Mouse (Mus musculus): ENCODE results near the gene Acox1.
A peak's percentile ranks its signal among the peaks of the same experiment; 100 is the strongest.

The Acox1 gene

DNA sequence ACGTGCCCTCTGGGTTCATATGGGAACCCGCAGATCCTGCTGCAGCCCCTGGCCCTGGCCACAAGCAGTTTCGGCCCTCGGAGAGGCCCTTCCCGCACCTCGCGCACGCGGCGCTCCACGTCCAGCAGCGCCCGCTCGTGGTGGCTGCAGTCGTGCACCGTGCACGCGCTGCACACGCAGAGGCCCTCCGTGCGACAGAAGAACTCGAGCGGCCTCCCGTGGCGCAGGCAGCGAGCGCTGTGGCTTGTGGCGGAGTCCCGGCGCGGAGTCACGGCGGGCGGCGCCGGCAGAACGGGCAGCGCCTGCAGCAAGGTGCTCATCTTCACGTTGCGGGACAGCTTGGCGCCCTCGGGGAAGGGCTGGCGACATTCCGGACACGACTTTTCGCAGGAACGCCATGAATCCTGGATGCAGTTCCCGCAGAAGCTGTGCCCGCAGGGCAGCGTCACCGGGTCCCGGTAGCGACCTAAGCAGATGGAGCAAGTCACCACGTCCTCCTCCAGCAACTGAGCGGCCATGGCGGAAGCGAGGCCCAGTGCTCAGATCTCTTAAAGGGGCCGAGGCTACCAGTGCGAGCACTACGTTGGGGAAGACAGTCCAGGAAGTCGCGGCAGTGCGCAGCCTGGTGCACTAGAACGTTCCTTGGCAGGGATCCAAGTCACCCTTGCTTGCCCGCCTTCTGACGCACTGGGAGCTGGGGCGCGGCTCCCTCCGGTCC lies 68.2 kb downstream of the Acox1 start, which contains the start of gene Trim65:
Trim65 (minus strand) TSS at position 641 of the 718 bp plus-strand sequence.
- peak; percentile 80 to 85 for DNase-seq (ENCODE audit: low spot score in 2 of 2)

DNA sequence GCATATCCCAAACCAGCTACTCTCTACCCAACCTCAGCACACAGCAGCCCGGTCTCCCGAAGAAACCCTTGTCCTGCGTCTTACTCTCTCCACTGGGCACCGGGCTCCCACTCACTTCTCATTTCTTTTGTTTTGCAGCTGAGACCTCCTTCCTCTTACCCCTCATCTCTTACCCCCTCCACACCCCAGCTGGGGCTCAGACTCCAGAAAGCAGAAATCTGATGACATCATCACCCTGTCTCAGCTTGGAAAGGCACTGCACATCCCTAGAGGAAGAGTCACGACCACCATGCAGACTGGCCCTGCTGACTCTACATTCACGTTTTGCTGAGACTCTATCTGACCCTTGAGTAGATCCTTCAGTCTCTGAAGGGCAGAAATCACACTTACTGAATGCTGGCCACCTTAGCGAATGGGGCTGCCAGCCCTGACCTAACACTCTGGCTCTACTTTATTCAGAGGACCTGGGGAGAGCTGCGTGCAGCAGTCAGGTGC lies 68.8 kb downstream of the Acox1 start:
- no peak for DNase-seq (ENCODE audit: low spot score in 2 of 2)

DNA sequence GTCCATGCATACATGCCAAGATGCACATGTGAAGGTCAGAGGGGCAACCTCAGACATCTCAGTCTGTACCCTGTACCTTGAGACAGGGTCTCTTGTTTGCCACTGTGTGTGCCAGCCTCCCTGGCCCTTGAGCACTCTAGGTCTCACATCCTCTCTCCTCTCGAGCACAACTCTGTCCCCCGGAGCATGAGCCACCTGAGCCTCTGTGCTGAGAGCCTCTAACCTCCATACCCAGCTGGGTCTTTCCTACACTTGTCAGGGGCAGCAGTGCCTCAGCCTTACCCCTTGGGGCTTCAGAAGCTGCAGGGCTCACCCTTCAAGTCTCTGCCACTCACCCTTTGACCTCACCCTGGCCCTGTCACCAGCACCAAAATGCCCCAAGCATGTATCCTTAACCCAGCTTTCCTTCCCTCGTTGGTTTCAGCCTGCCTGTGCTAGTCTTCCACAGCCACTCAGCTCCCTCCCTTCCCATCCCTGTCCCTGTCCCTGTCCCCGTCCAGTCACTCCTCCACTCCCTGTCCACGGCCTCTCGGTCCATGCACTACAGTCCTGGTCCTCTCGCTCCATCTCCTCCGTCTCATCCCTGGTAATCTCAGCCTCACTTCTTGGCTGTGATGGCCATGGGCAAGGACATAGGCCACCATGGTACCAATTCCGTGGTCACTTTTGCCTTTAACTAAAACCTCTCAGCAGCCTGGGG lies 69.6 kb downstream of the Acox1 start:
- no peak for DNase-seq (ENCODE audit: low spot score in 2 of 2)

DNA sequence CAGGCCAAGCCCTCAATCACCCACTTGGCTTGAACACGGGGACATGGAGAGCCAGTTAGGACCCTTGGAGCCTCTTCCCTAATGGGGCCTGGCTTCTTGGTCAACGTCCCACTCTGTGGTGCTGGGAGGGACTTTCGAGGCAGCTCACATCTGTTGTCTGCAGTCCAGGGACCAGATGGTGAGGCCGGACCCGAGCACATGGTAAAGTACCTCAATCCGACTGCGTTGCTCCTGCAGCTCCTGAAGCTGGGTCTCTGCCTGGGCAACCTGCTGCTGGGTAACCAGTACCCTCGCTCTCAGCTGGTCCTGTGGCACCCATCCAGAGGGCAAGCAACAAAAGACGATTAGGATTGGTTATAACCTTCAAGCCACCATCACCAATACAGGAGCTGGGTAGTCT lies 70.9 kb downstream of the Acox1 start:
- DNase-seq (ENCODE audit: low spot score in 2 of 2) = no peak

- no peak for DNase-seq (ENCODE audit: low spot score in 2 of 2)
Observed at GRCm38 (mm10) chr11:116127156-116127980, 71.5 kb downstream of the Acox1 start, which contains the start of gene Trim47. Trim47 (minus strand) TSS chr11:116127210.

GRCm38 (mm10) chr11:116126261-116126660 lies 72.6 kb downstream of the Acox1 start:
- DNase-seq (ENCODE audit: low spot score in 2 of 2) = no peak
